Comparison of ENCODE assay signal across 9 mouse cellular contexts in the genomic region with DNA sequence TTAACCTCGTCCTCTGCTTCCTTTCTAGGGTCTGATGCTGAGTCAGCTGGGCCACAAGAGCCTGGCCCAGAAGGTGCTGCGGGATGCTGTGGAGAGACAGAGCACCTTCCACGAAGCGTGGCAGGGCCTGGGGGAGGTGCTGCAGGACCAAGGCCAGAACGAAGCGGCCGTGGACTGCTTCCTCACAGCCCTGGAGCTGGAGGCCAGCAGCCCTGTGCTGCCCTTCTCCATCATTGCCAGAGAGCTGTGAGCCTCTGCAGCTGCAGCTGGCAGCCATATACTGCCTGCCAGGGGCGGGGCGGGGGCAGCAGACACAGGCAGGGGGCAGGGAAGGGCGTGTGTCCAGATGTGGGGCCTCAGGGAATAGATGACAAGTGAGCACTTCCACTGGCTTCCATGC. TPM values are rescaled to one million over a fixed set of nuclear protein-coding genes. Genes with fewer than 3 reads are reported as not detected.
DNase-seq lines count a peak whose midpoint lies in the region; ATAC-seq lines count a peak whose summit lies in the region.
"Had no signal": no experiment of that assay in that cellular context is flagged by ENCODE, and none has a peak within 500 bp of the region (broad histone marks: within the 10 kb centered on the region; RNA-seq: fewer than 3 reads in every experiment).

No protein-coding gene starts in this region.

- 28% methylated on average over 10 of the region's 10 CpGs for WGBS in kidney, embryonic 16.5 days
- WGBS in embryonic facial prominence, embryonic 13.5 days, result 51% methylated on average over 10 of the region's 10 CpGs
- 50% methylated on average over 10 of the region's 10 CpGs for WGBS in hindbrain, embryonic 12.5 days
- 47% methylated on average over 10 of the region's 10 CpGs for WGBS in midbrain, embryonic 15.5 days

- no peak overlapping the region for H3K4me2 ChIP-seq in kidney, embryonic 16.5 days (replicated peaks; ENCODE audit: low read depth, low read length)
- H3K4me2 ChIP-seq in embryonic facial prominence, embryonic 13.5 days, result no peak overlapping the region
- no peak overlapping the region for H3K4me2 ChIP-seq in hindbrain, embryonic 12.5 days (replicated peaks)
- no peak overlapping the region for H3K4me2 ChIP-seq in midbrain, embryonic 15.5 days

- no peak for ATAC-seq in kidney, embryonic 16.5 days (ENCODE audit: low FRiP score, low TSS enrichment)
- no peak for ATAC-seq in embryonic facial prominence, embryonic 13.5 days (ENCODE audit: insufficient number of reproducible peaks, insufficient read depth, low FRiP score, low TSS enrichment, low read depth)
- ATAC-seq in hindbrain, embryonic 12.5 days (ENCODE audit: low FRiP score), result no peak
- ATAC-seq in midbrain, embryonic 15.5 days (replicated peaks), result no peak

- H3K9me3 ChIP-seq in kidney, embryonic 16.5 days (ENCODE audit: low read length), result no peaks in the 10 kb centered on the region
- no peaks in the 10 kb centered on the region for H3K9me3 ChIP-seq in embryonic facial prominence, embryonic 13.5 days
- H3K9me3 ChIP-seq in hindbrain, embryonic 12.5 days (replicated peaks), result no peaks in the 10 kb centered on the region
- no peaks in the 10 kb centered on the region for H3K9me3 ChIP-seq in midbrain, embryonic 15.5 days

- no peaks in the 10 kb centered on the region for H3K36me3 ChIP-seq in kidney, embryonic 16.5 days (ENCODE audit: insufficient read depth, low read length)
- no peaks in the 10 kb centered on the region for H3K36me3 ChIP-seq in embryonic facial prominence, embryonic 13.5 days
- H3K36me3 ChIP-seq in hindbrain, embryonic 12.5 days, result no peaks in the 10 kb centered on the region
- H3K36me3 ChIP-seq in midbrain, embryonic 15.5 days (replicated peaks), result no peaks in the 10 kb centered on the region

- no peak overlapping the region for H3K4me3 ChIP-seq in kidney, embryonic 16.5 days (ENCODE audit: low read length)
- H3K4me3 ChIP-seq in embryonic facial prominence, embryonic 13.5 days, result no peak overlapping the region
- H3K4me3 ChIP-seq in hindbrain, embryonic 12.5 days, result no peak overlapping the region
- H3K4me3 ChIP-seq in midbrain, embryonic 15.5 days, result no peak overlapping the region

- peak overlapping the region; percentile 94 for H3K27ac ChIP-seq in kidney, embryonic 16.5 days (ENCODE audit: low read length)
- H3K27ac ChIP-seq in embryonic facial prominence, embryonic 13.5 days, result peak overlapping the region; percentile 8; the same call in 1 of the 2 replicates
- H3K27ac ChIP-seq in hindbrain, embryonic 12.5 days, result peak overlapping the region; percentile 67
- H3K27ac ChIP-seq in midbrain, embryonic 15.5 days, result 0 out of 2 replicates have a peak overlapping the region, but pooled peaks have one; percentile 39

- no peaks in the 10 kb centered on the region for H3K27me3 ChIP-seq in kidney, embryonic 16.5 days (ENCODE audit: insufficient read depth, low read length)
- H3K27me3 ChIP-seq in embryonic facial prominence, embryonic 13.5 days, result no peaks in the 10 kb centered on the region
- no peaks in the 10 kb centered on the region for H3K27me3 ChIP-seq in hindbrain, embryonic 12.5 days
- H3K27me3 ChIP-seq in midbrain, embryonic 15.5 days (replicated peaks), result no peaks in the 10 kb centered on the region

- 0 out of 2 replicates have a peak overlapping the region, but pooled peaks have one; percentile 17 for H3K9ac ChIP-seq in kidney, embryonic 16.5 days (replicated peaks; ENCODE audit: low read length)
- H3K9ac ChIP-seq in embryonic facial prominence, embryonic 13.5 days, result peak overlapping the region; percentile 28; the same call in 1 of the 2 replicates
- no peak overlapping the region for H3K9ac ChIP-seq in hindbrain, embryonic 12.5 days
- no peak overlapping the region for H3K9ac ChIP-seq in midbrain, embryonic 15.5 days

- no peak for DNase-seq in kidney, postnatal 14 days
- no peak for DNase-seq in yolk sac, embryonic 10.5 days (ENCODE audit: low spot score)
- DNase-seq in layer of hippocampus, adult 8-10 months (ENCODE audit: low spot score in 2 of 2), result no peak
- DNase-seq in kidney, postnatal 10 days, result no peak

- peaks cover 53% of the 10 kb centered on the region for H3K4me1 ChIP-seq in kidney, embryonic 16.5 days (ENCODE audit: insufficient read depth, low read length)
- H3K4me1 ChIP-seq in embryonic facial prominence, embryonic 13.5 days, result peaks cover 56% of the 10 kb centered on the region
- H3K4me1 ChIP-seq in hindbrain, embryonic 12.5 days, result peaks cover 51% of the 10 kb centered on the region
- peaks cover 36% of the 10 kb centered on the region for H3K4me1 ChIP-seq in midbrain, embryonic 15.5 days

RNA-seq across cellular contexts. Expression of a gene that starts 47.7 kb away (rescaled TPM):
- 0.60 TPM in 1 of 2 replicates, not detected in the other for polyA plus RNA-seq in kidney, embryonic 16.5 days (2015; fragmentation: Nextera tagmentation; extraction: Ambion mirVana)
- polyA plus RNA-seq in embryonic facial prominence, embryonic 13.5 days (2015; fragmentation: Nextera tagmentation; extraction: Ambion mirVana), result not detected in 2 replicates
- 0.34 TPM in 1 of 2 replicates, not detected in the other for polyA plus RNA-seq in hindbrain, embryonic 12.5 days (2016; fragmentation: Nextera tagmentation; extraction: Ambion mirVana)
- 0.42 and 0.54 TPM in 2 replicates for polyA plus RNA-seq in midbrain, embryonic 15.5 days (2015; fragmentation: Nextera tagmentation; extraction: Ambion mirVana)
- not detected for total RNA-seq in layer of hippocampus, adult 8-10 months (2022)
- total RNA-seq: liver, adult 2 months had no signal
- polyA plus RNA-seq: liver, adult 2 months had no signal

Comparison
In these comparisons a context has a peak if more than half of its experiments do, and no peak if none do; other contexts are left out.
1. H3K27ac ChIP-seq: peak in every context shown above with its lines; median percentile 94 in kidney, embryonic 16.5 days; 67 in hindbrain, embryonic 12.5 days; 39 in midbrain, embryonic 15.5 days; 8 in embryonic facial prominence, embryonic 13.5 days.
2. H3K9ac ChIP-seq: peak in kidney, embryonic 16.5 days (single experiment) and embryonic facial prominence, embryonic 13.5 days (single experiment); none in hindbrain, embryonic 12.5 days (single experiment) and midbrain, embryonic 15.5 days (single experiment).